Mouse (Mus musculus) liver, embryonic 14.5 days (tissue): ENCODE measurements around the gene Emc7. TPM values are rescaled to one million over a fixed set of nuclear protein-coding genes. Genes with fewer than 3 reads are reported as not detected.
"Not testable (repeated sequence)": the region's sequence is repeated elsewhere in the genome, so short reads cannot be mapped to it uniquely, and the experiment has no call there.

ENCODE experiments used
- ATAC-seq: fragments of 200-750 bp; cut with Nextera tagmentation; 2 replicates; pipeline ENCODE4 v1.8.0; 2017; ENCODE audit warnings: moderate number of reproducible peaks, mild to moderate bottlenecking, moderate library complexity; ENCODE audit not compliant: insufficient read depth
- DNase-seq, 3 experiments: peaks; one replicate each; pipeline ENCODE4 v3.0.0-alpha.2; 2012 to 2013; ENCODE audit warnings: low read depth in 3 of 3, low spot score in 3 of 3
- H3K27ac ChIP-seq: fragments of 300-500 bp; sonication (generic); 2 replicates; pipeline ENCODE4 v1.5.1; 2014; ENCODE audit warnings: moderate library complexity, mild to moderate bottlenecking, control low read depth, inconsistent platforms
- H3K27me3 ChIP-seq: fragments of 300-500 bp; sonication (generic); 2 replicates; pipeline ENCODE4 v1.6.1; 2014; ENCODE audit warnings: mild to moderate bottlenecking, low read length, moderate library complexity; ENCODE audit not compliant: control insufficient read depth, insufficient read depth
- H3K36me3 ChIP-seq: fragments of 300-500 bp; sonication (generic); replicated peaks from 2 replicates; pipeline ENCODE4 v1.6.1; 2014; ENCODE audit warnings: low read depth; ENCODE audit not compliant: control insufficient read depth, insufficient read depth
- H3K4me1 ChIP-seq, 2 experiments: fragments of 200-500 bp in 1 of 2; fragments of 300-500 bp in 1 of 2; sonication (generic) in 1 of 2; replicated peaks; 2 replicates each; pipeline ENCODE4 v1.6.1; 2012 to 2014; ENCODE audit warnings: antibody characterized with exemption in 1 of 2, inconsistent platforms in 1 of 2, low read length in 1 of 2; ENCODE audit not compliant: control insufficient read depth in 2 of 2, insufficient read depth in 2 of 2
- H3K4me2 ChIP-seq: fragments of 300-500 bp; sonication (generic); 2 replicates; pipeline ENCODE4 v1.6.1; 2014; ENCODE audit warnings: low read depth, mild to moderate bottlenecking, control low read depth, moderate library complexity
- H3K4me3 ChIP-seq, 2 experiments: fragments of 200-500 bp in 1 of 2; fragments of 300-500 bp in 1 of 2; sonication (generic) in 1 of 2; 2 replicates each; pipeline ENCODE4 v1.5.1; 2012 to 2014; ENCODE audit warnings: low read depth in 2 of 2, low read length in 2 of 2, mild to moderate bottlenecking in 2 of 2, control low read depth in 1 of 2, inconsistent platforms in 1 of 2, moderate library complexity in 1 of 2; ENCODE audit not compliant: insufficient read depth in 1 of 2
- H3K9ac ChIP-seq: fragments of 300-500 bp; sonication (generic); replicated peaks from 2 replicates; pipeline ENCODE4 v1.6.1; 2014; ENCODE audit warnings: mild to moderate bottlenecking, control low read depth, moderate library complexity
- H3K9me3 ChIP-seq: fragments of 300-500 bp; sonication (generic); 2 replicates; pipeline ENCODE4 v1.6.1; 2016; ENCODE audit warnings: low read length, mixed read lengths; ENCODE audit not compliant: control insufficient read depth
- CTCF ChIP-seq: IDR thresholded peaks from 2 replicates; pipeline ENCODE4 v1.5.1; 2016; ENCODE audit warnings: antibody characterized with exemption, low read depth, control low read depth
- EP300 ChIP-seq: IDR thresholded peaks from 2 replicates; pipeline ENCODE4 v1.6.1; 2016; ENCODE audit warnings: antibody characterized with exemption, low read depth
- WGBS: fragments of 180-500 bp; shearing (Covaris S2); extraction: QIAGEN DNeasy Blood & Tissue Kit; methylation state at CpG from one replicate; pipeline ENCODE4 v1.1.7; 2014; ENCODE audit not compliant: insufficient replicate concordance; 5-methylcytosine and 5-hydroxymethylcytosine counted together
- polyA plus RNA-seq, 2 experiments: library from polyadenylated mRNA; depleted of rRNA in 1 of 2; stranded (reverse) in 1 of 2; unstranded in 1 of 2; fragments of >200 nt; fragmentation: Nextera tagmentation in 1 of 2; extraction: Ambion mirVana in 1 of 2; gene quantifications; 2 replicates each; pipeline versions ENCODE4 v1.2.1 to v1.2.3; 2012 to 2014

Gene Emc7
- polyA plus RNA-seq (2012; rRNA removed), result 4.3 and 5.8 TPM in 2 replicates
- 13.0 and 13.3 TPM in 2 replicates for polyA plus RNA-seq (2014; fragmentation: Nextera tagmentation; extraction: Ambion mirVana)

DNA sequence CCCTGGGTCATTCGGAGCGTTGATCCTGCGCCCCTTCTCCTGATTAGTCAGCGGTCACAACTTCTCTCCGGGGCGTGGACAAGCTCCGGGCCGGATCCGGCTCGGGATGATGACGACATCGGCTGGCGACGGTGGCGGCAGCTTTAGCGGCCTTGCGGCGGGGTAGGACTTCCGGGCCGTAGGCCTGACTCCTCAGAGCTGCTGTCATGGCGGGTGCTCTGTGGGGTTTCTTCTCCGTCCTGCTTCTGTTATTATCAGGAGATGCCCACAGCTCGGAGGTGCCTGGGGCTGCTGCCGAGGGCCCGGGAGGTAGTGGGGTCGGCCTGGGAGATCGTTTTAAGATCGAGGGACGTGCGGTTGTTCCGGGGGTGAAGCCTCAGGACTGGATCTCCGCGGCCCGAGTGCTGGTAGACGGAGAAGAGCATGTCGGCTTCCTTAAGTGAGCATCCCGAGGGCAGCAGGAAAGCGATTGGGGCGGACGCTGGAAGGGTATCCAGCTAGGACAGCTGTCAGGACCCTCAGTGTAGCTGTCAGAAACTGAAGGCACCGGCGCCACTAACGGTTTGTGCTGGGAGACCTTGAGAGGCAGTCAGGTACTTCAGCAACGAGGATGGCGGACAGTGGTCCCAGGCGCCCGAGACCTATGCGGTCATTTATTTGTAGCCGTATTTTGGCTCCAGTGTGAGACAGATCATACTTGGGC lies at the start of gene Emc7:
Emc7 (plus strand) TSS at position 136 of the 703 bp plus-strand sequence.
- under 1% methylated on average over 49 of the region's 49 CpGs for WGBS
- no peaks in the 10 kb centered on the region for H3K27me3 ChIP-seq
- ATAC-seq, result peak; percentile 99

DNA sequence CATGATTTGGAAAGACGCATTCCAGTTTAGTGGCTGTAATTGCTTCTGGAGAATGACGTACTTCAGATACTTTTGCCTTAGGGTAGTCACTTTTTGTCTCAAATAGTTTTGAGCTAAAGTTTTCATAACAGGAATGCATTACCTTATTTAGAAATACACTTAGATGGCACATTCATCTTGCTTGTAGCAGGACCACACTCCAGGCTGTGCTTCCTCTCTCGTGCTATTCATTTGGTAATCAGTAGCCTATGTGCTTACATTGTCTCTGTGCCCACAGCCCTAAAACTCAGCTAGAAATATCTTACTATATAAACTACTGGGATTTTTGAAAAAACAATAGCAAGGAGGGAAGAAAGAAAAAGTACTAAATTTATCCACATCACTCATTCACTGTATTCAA lies 47.8 kb upstream of the Emc7 start:
- H3K36me3 ChIP-seq, result peaks cover 13% of the 10 kb centered on the region
- H3K27me3 ChIP-seq, result no peaks in the 10 kb centered on the region
- H3K4me3 ChIP-seq, result no peak overlapping the region
- TF ChIP-seq CTCF (no peak), EP300 (no peak)
- WGBS, result 83% methylated on average over 3 of the region's 3 CpGs
- no peak for ATAC-seq
- H3K9me3 ChIP-seq, result no peaks in the 10 kb centered on the region
- H3K27ac ChIP-seq, result no peak overlapping the region
- H3K4me2 ChIP-seq, result no peak overlapping the region
- H3K9ac ChIP-seq, result no peak overlapping the region
- no peak for DNase-seq
- H3K4me1 ChIP-seq, result no peaks in the 10 kb centered on the region

More for the DNA sequence above, at the start of gene Emc7:
- Histone ChIP-seq H3K36me3 (peaks cover 2% of the 10 kb centered on the region), H3K9me3 (no peaks in the 10 kb centered on the region), H3K9ac (peak within 1 kb of the TSS; percentile 98), H3K4me3 (peak within 1 kb of the TSS; percentile 93 to 100), H3K4me2 (peak within 1 kb of the TSS; percentile 88), H3K27ac (peak within 1 kb of the TSS; percentile 62), H3K4me1 (peaks cover 3 to 7% of the 10 kb centered on the region in 2 experiments)
- no peak for TF ChIP-seq CTCF
- DNase-seq, result peak; percentile 91 to 92 (median 92)

DNA sequence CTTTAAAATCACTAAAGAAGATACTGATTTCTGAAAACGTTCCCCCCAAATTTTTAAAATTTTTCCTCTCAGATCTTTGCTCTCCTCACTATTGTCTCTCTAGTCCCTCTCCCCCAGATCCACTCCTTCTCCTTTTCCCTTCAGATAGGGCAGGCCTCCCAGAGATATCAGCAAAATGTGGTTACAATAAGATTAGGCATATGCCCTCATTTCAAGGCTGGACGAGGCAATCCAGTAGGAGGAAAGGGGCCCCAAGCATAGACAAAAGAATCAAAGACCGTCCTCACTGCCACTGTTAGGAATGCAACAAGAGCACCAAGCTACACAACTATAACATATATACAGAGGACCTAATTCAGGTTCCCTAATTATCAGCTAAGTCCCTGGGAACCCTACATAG lies 29.5 kb upstream of the Emc7 start:
- H3K27me3 ChIP-seq, result no peaks in the 10 kb centered on the region
- H3K4me3 ChIP-seq, result no peak overlapping the region
- WGBS, result 22% methylated on average over 3 of the region's 3 CpGs
- ATAC-seq, result no peak
- DNase-seq, result no peak
- H3K4me1 ChIP-seq, result peaks cover 0 to 4% of the 10 kb centered on the region in 2 experiments; a peak in 1 of 4 replicates
- no peaks in the 10 kb centered on the region for H3K9me3 ChIP-seq
- H3K36me3 ChIP-seq, result no peaks in the 10 kb centered on the region
- no peak overlapping the region for H3K27ac ChIP-seq
- no peak overlapping the region for H3K9ac ChIP-seq
- no peak overlapping the region for H3K4me2 ChIP-seq
- no peak for TF ChIP-seq CTCF
- no peak for TF ChIP-seq EP300

DNA sequence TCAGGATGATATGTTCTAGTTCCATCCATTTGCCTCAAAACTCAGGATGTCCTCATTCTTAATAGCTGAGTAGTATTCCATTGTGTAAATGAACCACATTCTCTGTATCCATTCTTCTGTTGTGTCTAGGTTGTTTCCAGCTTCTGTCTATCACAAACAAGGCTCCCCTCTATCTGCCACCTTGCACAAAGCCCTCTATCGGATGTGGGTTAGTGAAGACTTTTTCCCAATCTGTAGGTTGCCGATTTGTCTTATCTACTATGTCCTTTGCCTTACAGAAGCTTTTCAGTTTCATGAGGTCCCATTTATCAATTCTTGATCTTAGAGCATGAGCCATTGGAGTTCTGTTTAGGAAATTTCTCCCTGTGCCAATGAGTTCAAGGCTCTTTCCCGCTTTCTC lies 26.3 kb upstream of the Emc7 start:
- not testable (repeated sequence) for DNase-seq, ATAC-seq, H3K9ac ChIP-seq, H3K4me3 ChIP-seq, H3K9me3 ChIP-seq, H3K4me1 ChIP-seq, H3K36me3 ChIP-seq, H3K27ac ChIP-seq, H3K27me3 ChIP-seq, H3K4me2 ChIP-seq
- 58% methylated on average over 3 of the region's 3 CpGs for WGBS

DNA sequence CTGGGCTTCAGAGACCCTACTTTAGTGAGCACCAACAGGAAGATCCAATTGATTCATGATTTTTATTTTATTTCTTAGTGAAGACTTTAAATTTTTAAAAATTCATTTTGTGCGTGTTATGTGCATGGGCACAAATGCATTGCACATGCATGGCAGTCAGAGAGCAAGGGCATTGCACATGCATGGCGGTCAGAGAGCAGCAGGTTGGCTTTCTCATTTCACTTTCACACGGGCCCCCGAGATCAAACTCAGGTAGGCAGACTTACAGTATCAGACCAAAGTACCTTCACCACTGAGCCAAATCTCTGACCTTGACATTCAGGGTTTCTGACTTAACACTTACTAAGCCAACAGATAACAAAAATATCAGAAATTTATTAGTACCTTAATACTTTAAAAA lies 25.1 kb upstream of the Emc7 start:
- no peak for TF ChIP-seq EP300
- no peak for TF ChIP-seq CTCF
- Histone ChIP-seq H3K27ac (no peak overlapping the region), H3K9ac (no peak overlapping the region), H3K4me2 (no peak overlapping the region), H3K4me1 (peaks cover 0 to 4% of the 10 kb centered on the region in 2 experiments; a peak in 2 of 4 replicates), H3K27me3 (no peaks in the 10 kb centered on the region), H3K36me3 (no peaks in the 10 kb centered on the region), H3K4me3 (no peak overlapping the region), H3K9me3 (no peaks in the 10 kb centered on the region)
- DNase-seq (no peak), ATAC-seq (no peak)
- 72% methylated on average over 4 of the region's 4 CpGs for WGBS
